Mouse (Mus musculus): ENCODE measurements around the gene Car3. TPM values are rescaled to one million over a fixed set of nuclear protein-coding genes. Genes with fewer than 3 reads are reported as not detected.
"Not testable (repeated sequence)": the region's sequence is repeated elsewhere in the genome, so short reads cannot be mapped to it uniquely, and the experiment has no call there.

Gene Car3
- polyA plus RNA-seq (2012; ENCODE audit: insufficient read depth, low replicate concordance), result not detected in 2 replicates

- Histone ChIP-seq H3K4me1 (peaks cover 11% of the 10 kb centered on the region), H3K36me3 (replicated peaks; ENCODE audit: low read length) (no peaks in the 10 kb centered on the region), H3K4me3 (replicated peaks) (peak within 1 kb of the TSS; percentile 74), H3K27me3 (replicated peaks) (peaks cover 25% of the 10 kb centered on the region), H3K9me3 (no peaks in the 10 kb centered on the region)
- TF ChIP-seq FLI1 (IDR thresholded peaks at IDR 0.05; ENCODE audit: low read length) (no peak), GATA1 (IDR thresholded peaks at IDR 0.05; ENCODE audit: borderline replicate concordance, low read length) (no peak)
Measured at GRCm38 (mm10) chr3:14863022-14863711, at the start of gene Car3. TSS of gene Car3 (plus strand) at chr3:14863512.

- H3K9me3 ChIP-seq; H3K27me3 ChIP-seq (replicated peaks); H3K4me3 ChIP-seq (replicated peaks); H3K4me1 ChIP-seq; H3K36me3 ChIP-seq (replicated peaks; ENCODE audit: low read length): not testable (repeated sequence)
Measured at GRCm38 (mm10) chr3:14815396-14815795, 47.9 kb upstream of the Car3 start.

GRCm38 (mm10) chr3:14819844-14820504 lies 43.3 kb upstream of the Car3 start:
- no peak overlapping the region for H3K4me3 ChIP-seq (replicated peaks)
- no peaks in the 10 kb centered on the region for H3K4me1 ChIP-seq
- no peaks in the 10 kb centered on the region for H3K27me3 ChIP-seq (replicated peaks)
- TF ChIP-seq FLI1 (IDR thresholded peaks at IDR 0.05; ENCODE audit: low read length) (no peak), GATA1 (IDR thresholded peaks at IDR 0.05; ENCODE audit: borderline replicate concordance, low read length) (no peak)
- H3K36me3 ChIP-seq (replicated peaks; ENCODE audit: low read length), result no peaks in the 10 kb centered on the region
- no peaks in the 10 kb centered on the region for H3K9me3 ChIP-seq

GRCm38 (mm10) chr3:14828896-14829295 lies 34.4 kb upstream of the Car3 start:
- no peaks in the 10 kb centered on the region for H3K9me3 ChIP-seq
- TF ChIP-seq FLI1 (IDR thresholded peaks at IDR 0.05; ENCODE audit: low read length), result no peak
- no peak for TF ChIP-seq GATA1 (IDR thresholded peaks at IDR 0.05; ENCODE audit: borderline replicate concordance, low read length)
- H3K4me1 ChIP-seq, result no peaks in the 10 kb centered on the region
- H3K27me3 ChIP-seq (replicated peaks), result no peaks in the 10 kb centered on the region
- no peak overlapping the region for H3K4me3 ChIP-seq (replicated peaks)
- no peaks in the 10 kb centered on the region for H3K36me3 ChIP-seq (replicated peaks; ENCODE audit: low read length)

- Histone ChIP-seq H3K9me3 (no peaks in the 10 kb centered on the region), H3K36me3 (replicated peaks; ENCODE audit: low read length) (no peaks in the 10 kb centered on the region), H3K4me1 (no peaks in the 10 kb centered on the region), H3K27me3 (replicated peaks) (no peaks in the 10 kb centered on the region), H3K4me3 (replicated peaks) (no peak overlapping the region)
- TF ChIP-seq FLI1 (IDR thresholded peaks at IDR 0.05; ENCODE audit: low read length) (no peak), GATA1 (IDR thresholded peaks at IDR 0.05; ENCODE audit: borderline replicate concordance, low read length) (no peak)
Measured at GRCm38 (mm10) chr3:14831219-14831835, 32.0 kb upstream of the Car3 start.

GRCm38 (mm10) chr3:14832766-14833165 lies 30.5 kb upstream of the Car3 start:
- Histone ChIP-seq H3K27me3 (replicated peaks) (no peaks in the 10 kb centered on the region), H3K4me3 (replicated peaks) (no peak overlapping the region), H3K4me1 (no peaks in the 10 kb centered on the region), H3K36me3 (replicated peaks; ENCODE audit: low read length) (no peaks in the 10 kb centered on the region), H3K9me3 (no peaks in the 10 kb centered on the region)
- no peak for TF ChIP-seq GATA1 (IDR thresholded peaks at IDR 0.05; ENCODE audit: borderline replicate concordance, low read length)
- no peak for TF ChIP-seq FLI1 (IDR thresholded peaks at IDR 0.05; ENCODE audit: low read length)

GRCm38 (mm10) chr3:14838936-14839335 lies 24.4 kb upstream of the Car3 start:
- Histone ChIP-seq H3K4me1 (no peaks in the 10 kb centered on the region), H3K4me3 (replicated peaks) (no peak overlapping the region), H3K36me3 (replicated peaks; ENCODE audit: low read length) (no peaks in the 10 kb centered on the region), H3K9me3 (no peaks in the 10 kb centered on the region), H3K27me3 (replicated peaks) (no peaks in the 10 kb centered on the region)
- TF ChIP-seq GATA1 (IDR thresholded peaks at IDR 0.05; ENCODE audit: borderline replicate concordance, low read length) (no peak), FLI1 (IDR thresholded peaks at IDR 0.05; ENCODE audit: low read length) (no peak)

GRCm38 (mm10) chr3:14839466-14840118 lies 23.7 kb upstream of the Car3 start:
- no peaks in the 10 kb centered on the region for H3K36me3 ChIP-seq (replicated peaks; ENCODE audit: low read length)
- H3K4me1 ChIP-seq, result no peaks in the 10 kb centered on the region

GRCm38 (mm10) chr3:14848587-14849254 lies 14.6 kb upstream of the Car3 start:
- H3K36me3 ChIP-seq (replicated peaks; ENCODE audit: low read length), result no peaks in the 10 kb centered on the region
- H3K4me3 ChIP-seq (replicated peaks), result no peak overlapping the region
- TF ChIP-seq GATA1 (IDR thresholded peaks at IDR 0.05; ENCODE audit: borderline replicate concordance, low read length) (no peak), FLI1 (IDR thresholded peaks at IDR 0.05; ENCODE audit: low read length) (no peak)
- H3K9me3 ChIP-seq, result peaks cover 6% of the 10 kb centered on the region
- no peaks in the 10 kb centered on the region for H3K27me3 ChIP-seq (replicated peaks)
- H3K4me1 ChIP-seq, result no peaks in the 10 kb centered on the region

More at GRCm38 (mm10) chr3:14839466-14840118, 23.7 kb upstream of the Car3 start:
- TF ChIP-seq FLI1 (IDR thresholded peaks at IDR 0.05; ENCODE audit: low read length) (no peak), GATA1 (IDR thresholded peaks at IDR 0.05; ENCODE audit: borderline replicate concordance, low read length) (no peak)
- Histone ChIP-seq H3K9me3 (peaks cover 4% of the 10 kb centered on the region), H3K4me3 (replicated peaks) (no peak overlapping the region), H3K27me3 (replicated peaks) (no peaks in the 10 kb centered on the region)
